Mouse (Mus musculus): ENCODE data around the gene Dnah3. TPM values are rescaled to one million over a fixed set of nuclear protein-coding genes. Genes with fewer than 3 reads are reported as not detected.

Gene Dnah3
- polyA plus RNA-seq, 1 experiment from 2014 or later = 0.09 TPM

GRCm38 (mm10) chr7:120028669-120029068, 66.4 kb downstream of the Dnah3 start:
- H3K9ac ChIP-seq = no peak overlapping the region
- DNase-seq (ENCODE audit: low spot score) = no peak
- H3K36me3 ChIP-seq (replicated peaks; ENCODE audit: control insufficient read depth, insufficient read depth) = no peaks in the 10 kb centered on the region
- no peaks in the 10 kb centered on the region for H3K9me3 ChIP-seq (ENCODE audit: control insufficient read depth, low read length)
- H3K4me3 ChIP-seq (replicated peaks; ENCODE audit: low read length) = no peak overlapping the region
- no peaks in the 10 kb centered on the region for H3K4me1 ChIP-seq (replicated peaks; ENCODE audit: control insufficient read depth, insufficient read depth, low read length)
- H3K4me2 ChIP-seq (replicated peaks) = no peak overlapping the region
- H3K27ac ChIP-seq = no peak overlapping the region
- ATAC-seq (ENCODE audit: low FRiP score) = no peak
- H3K27me3 ChIP-seq (ENCODE audit: control insufficient read depth, insufficient read depth, low read length) = no peaks in the 10 kb centered on the region
- 88% methylated on average over 1 of the region's 1 CpGs for WGBS

- Histone ChIP-seq H3K27me3 (ENCODE audit: control insufficient read depth, insufficient read depth, low read length) (no peaks in the 10 kb centered on the region), H3K4me2 (replicated peaks) (no peak overlapping the region), H3K9ac (no peak overlapping the region), H3K36me3 (replicated peaks; ENCODE audit: control insufficient read depth, insufficient read depth) (no peaks in the 10 kb centered on the region), H3K4me3 (replicated peaks; ENCODE audit: low read length) (no peak overlapping the region), H3K4me1 (replicated peaks; ENCODE audit: control insufficient read depth, insufficient read depth, low read length) (no peaks in the 10 kb centered on the region), H3K9me3 (ENCODE audit: control insufficient read depth, low read length) (no peaks in the 10 kb centered on the region), H3K27ac (no peak overlapping the region)
- 84% methylated on average over 6 of the region's 6 CpGs for WGBS
- no peak for DNase-seq (ENCODE audit: low spot score)
- ATAC-seq (ENCODE audit: low FRiP score) = no peak
Observed at GRCm38 (mm10) chr7:119997066-119997465, 98.0 kb downstream of the Dnah3 start.

GRCm38 (mm10) chr7:119985279-119985912, 109.7 kb downstream of the Dnah3 start:
- ATAC-seq (ENCODE audit: low FRiP score) (no peak), DNase-seq (ENCODE audit: low spot score) (no peak)
- H3K4me3 ChIP-seq (replicated peaks; ENCODE audit: low read length) = no peak overlapping the region
- WGBS = 78% methylated on average over 3 of the region's 3 CpGs
- H3K9ac ChIP-seq = no peak overlapping the region
- H3K4me2 ChIP-seq (replicated peaks) = no peak overlapping the region
- H3K27ac ChIP-seq = no peak overlapping the region
- H3K27me3 ChIP-seq (ENCODE audit: control insufficient read depth, insufficient read depth, low read length) = no peaks in the 10 kb centered on the region
- no peaks in the 10 kb centered on the region for H3K4me1 ChIP-seq (replicated peaks; ENCODE audit: control insufficient read depth, insufficient read depth, low read length)
- H3K36me3 ChIP-seq (replicated peaks; ENCODE audit: control insufficient read depth, insufficient read depth) = no peaks in the 10 kb centered on the region
- no peaks in the 10 kb centered on the region for H3K9me3 ChIP-seq (ENCODE audit: control insufficient read depth, low read length)

- WGBS = 82% methylated on average over 3 of the region's 3 CpGs
- H3K9ac ChIP-seq = no peak overlapping the region
- no peak overlapping the region for H3K4me2 ChIP-seq (replicated peaks)
- H3K27me3 ChIP-seq (ENCODE audit: control insufficient read depth, insufficient read depth, low read length) = no peaks in the 10 kb centered on the region
- H3K4me3 ChIP-seq (replicated peaks; ENCODE audit: low read length) = no peak overlapping the region
- no peaks in the 10 kb centered on the region for H3K9me3 ChIP-seq (ENCODE audit: control insufficient read depth, low read length)
- no peak for DNase-seq (ENCODE audit: low spot score)
- ATAC-seq (ENCODE audit: low FRiP score) = no peak
- H3K27ac ChIP-seq = no peak overlapping the region
- H3K4me1 ChIP-seq (replicated peaks; ENCODE audit: control insufficient read depth, insufficient read depth, low read length) = no peaks in the 10 kb centered on the region
- H3K36me3 ChIP-seq (replicated peaks; ENCODE audit: control insufficient read depth, insufficient read depth) = no peaks in the 10 kb centered on the region
Observed at GRCm38 (mm10) chr7:119980170-119980569, 114.9 kb downstream of the Dnah3 start.

- H3K9ac ChIP-seq = no peak overlapping the region
- no peaks in the 10 kb centered on the region for H3K36me3 ChIP-seq (replicated peaks; ENCODE audit: control insufficient read depth, insufficient read depth)
- no peaks in the 10 kb centered on the region for H3K27me3 ChIP-seq (ENCODE audit: control insufficient read depth, insufficient read depth, low read length)
- no peak for ATAC-seq (ENCODE audit: low FRiP score)
- H3K27ac ChIP-seq = no peak overlapping the region
- no peak overlapping the region for H3K4me2 ChIP-seq (replicated peaks)
- DNase-seq (ENCODE audit: low spot score) = no peak
- no peak overlapping the region for H3K4me3 ChIP-seq (replicated peaks; ENCODE audit: low read length)
- H3K4me1 ChIP-seq (replicated peaks; ENCODE audit: control insufficient read depth, insufficient read depth, low read length) = no peaks in the 10 kb centered on the region
- H3K9me3 ChIP-seq (ENCODE audit: control insufficient read depth, low read length) = no peaks in the 10 kb centered on the region
Observed at GRCm38 (mm10) chr7:119978576-119978975, 116.5 kb downstream of the Dnah3 start.

GRCm38 (mm10) chr7:119977574-119977973, 117.5 kb downstream of the Dnah3 start:
- H3K9me3 ChIP-seq (ENCODE audit: control insufficient read depth, low read length) = no peaks in the 10 kb centered on the region
- no peaks in the 10 kb centered on the region for H3K27me3 ChIP-seq (ENCODE audit: control insufficient read depth, insufficient read depth, low read length)
- no peak overlapping the region for H3K27ac ChIP-seq
- no peak overlapping the region for H3K4me2 ChIP-seq (replicated peaks)
- H3K9ac ChIP-seq = no peak overlapping the region
- no peak for DNase-seq (ENCODE audit: low spot score)
- H3K4me1 ChIP-seq (replicated peaks; ENCODE audit: control insufficient read depth, insufficient read depth, low read length) = no peaks in the 10 kb centered on the region
- 94% methylated on average over 7 of the region's 7 CpGs for WGBS
- no peaks in the 10 kb centered on the region for H3K36me3 ChIP-seq (replicated peaks; ENCODE audit: control insufficient read depth, insufficient read depth)
- H3K4me3 ChIP-seq (replicated peaks; ENCODE audit: low read length) = no peak overlapping the region
- no peak for ATAC-seq (ENCODE audit: low FRiP score)

GRCm38 (mm10) chr7:119976256-119976655, 118.8 kb downstream of the Dnah3 start:
- Histone ChIP-seq H3K36me3 (replicated peaks; ENCODE audit: control insufficient read depth, insufficient read depth) (no peaks in the 10 kb centered on the region), H3K9ac (no peak overlapping the region), H3K4me1 (replicated peaks; ENCODE audit: control insufficient read depth, insufficient read depth, low read length) (no peaks in the 10 kb centered on the region), H3K4me3 (replicated peaks; ENCODE audit: low read length) (no peak overlapping the region), H3K27me3 (ENCODE audit: control insufficient read depth, insufficient read depth, low read length) (no peaks in the 10 kb centered on the region), H3K4me2 (replicated peaks) (no peak overlapping the region), H3K27ac (no peak overlapping the region), H3K9me3 (ENCODE audit: control insufficient read depth, low read length) (no peaks in the 10 kb centered on the region)
- DNase-seq (ENCODE audit: low spot score) (no peak), ATAC-seq (ENCODE audit: low FRiP score) (no peak)
- WGBS = 89% methylated on average over 6 of the region's 6 CpGs

GRCm38 (mm10) chr7:119974214-119974613, 120.9 kb downstream of the Dnah3 start:
- DNase-seq (ENCODE audit: low spot score) = no peak
- Histone ChIP-seq H3K36me3 (replicated peaks; ENCODE audit: control insufficient read depth, insufficient read depth) (no peaks in the 10 kb centered on the region), H3K27me3 (ENCODE audit: control insufficient read depth, insufficient read depth, low read length) (no peaks in the 10 kb centered on the region), H3K27ac (no peak overlapping the region), H3K4me1 (replicated peaks; ENCODE audit: control insufficient read depth, insufficient read depth, low read length) (no peaks in the 10 kb centered on the region), H3K9me3 (ENCODE audit: control insufficient read depth, low read length) (no peaks in the 10 kb centered on the region), H3K4me3 (replicated peaks; ENCODE audit: low read length) (no peak overlapping the region), H3K4me2 (replicated peaks) (no peak overlapping the region), H3K9ac (no peak overlapping the region)
- 89% methylated on average over 5 of the region's 5 CpGs for WGBS
- no peak for ATAC-seq (ENCODE audit: low FRiP score)

GRCm38 (mm10) chr7:119969320-119969719, 125.8 kb downstream of the Dnah3 start:
- Histone ChIP-seq H3K36me3 (replicated peaks; ENCODE audit: control insufficient read depth, insufficient read depth) (no peaks in the 10 kb centered on the region), H3K27ac (no peak overlapping the region), H3K9me3 (ENCODE audit: control insufficient read depth, low read length) (no peaks in the 10 kb centered on the region), H3K4me1 (replicated peaks; ENCODE audit: control insufficient read depth, insufficient read depth, low read length) (no peaks in the 10 kb centered on the region), H3K4me2 (replicated peaks) (no peak overlapping the region), H3K4me3 (replicated peaks; ENCODE audit: low read length) (no peak overlapping the region), H3K27me3 (ENCODE audit: control insufficient read depth, insufficient read depth, low read length) (no peaks in the 10 kb centered on the region), H3K9ac (no peak overlapping the region)
- 94% methylated on average over 2 of the region's 2 CpGs for WGBS
- ATAC-seq (ENCODE audit: low FRiP score) (no peak), DNase-seq (ENCODE audit: low spot score) (no peak)

All from hindbrain, embryonic 14.5 days (tissue).